Mouse (Mus musculus): ENCODE data around the gene Tmpo.

- TF ChIP-seq CTCF (IDR thresholded peaks at IDR 0.05; ENCODE audit: low read depth) (no peak), EP300 (IDR thresholded peaks at IDR 0.05; ENCODE audit: low read depth) (no peak)
Measured at GRCm38 (mm10) chr10:91182291-91182990, 1.3 kb upstream of the Tmpo start.
